Mouse (Mus musculus) neutrophil, adult 65 days (primary cell): ENCODE data around the gene Bhlhe23. TPM values are rescaled to one million over a fixed set of nuclear protein-coding genes. Genes with fewer than 3 reads are reported as not detected.

Experiments
- total RNA-seq: library from RNA; stranded (reverse); gene quantifications from 2 replicates; pipeline ENCODE4 v1.2.4, GENCODE M21; 2023

Bhlhe23 gene
- total RNA-seq = not detected in 2 replicates

GRCm38 (mm10) chr2:180776793-180777192 is at the start of gene Bhlhe23:
Gene Bhlhe23 (minus strand): TSS chr2:180776900.

GRCm38 (mm10) chr2:180724585-180725413 is 51.9 kb downstream of the Bhlhe23 start, which contains the start of gene Slc17a9:
Gene Slc17a9 (plus strand): TSS chr2:180725263.

Other genes with a start within 250 kb of the Bhlhe23 start
- gene Mrgbp, start 195.6 kb downstream of the Bhlhe23 start, total RNA-seq = 17.5 and 21.2 TPM in 2 replicates
- gene Ogfr, start 187.7 kb downstream of the Bhlhe23 start, total RNA-seq = 55.4 and 59.2 TPM in 2 replicates
- gene Col9a3, start 179.1 kb downstream of the Bhlhe23 start, total RNA-seq = 0.54 TPM in 2 replicates
- gene Tcfl5, start 134.2 kb downstream of the Bhlhe23 start, total RNA-seq = not detected in 2 replicates
- gene Dido1, start 66.9 kb downstream of the Bhlhe23 start, total RNA-seq = 54.6 and 80.6 TPM in 2 replicates
- 46.7 and 56.2 TPM in 2 replicates for gene Gid8, start 66.8 kb downstream of the Bhlhe23 start, total RNA-seq
- gene Slc17a9, start 51.6 kb downstream of the Bhlhe23 start, total RNA-seq = 23.8 and 29.5 TPM in 2 replicates
- 49.5 and 61.5 TPM in 2 replicates for gene Ythdf1, start 144.0 kb upstream of the Bhlhe23 start, total RNA-seq
- not detected in 2 replicates for gene Birc7, start 152.1 kb upstream of the Bhlhe23 start, total RNA-seq
- not detected in 2 replicates for gene Nkain4, start 177.8 kb upstream of the Bhlhe23 start, total RNA-seq
- 68.6 and 82.7 TPM in 2 replicates for gene Arfgap1, start 190.3 kb upstream of the Bhlhe23 start, total RNA-seq
- gene Col20a1, start 209.6 kb upstream of the Bhlhe23 start, total RNA-seq = 1.2 and 2.6 TPM in 2 replicates